Mouse (Mus musculus): ENCODE results near the gene Ppp3ca. TPM values are rescaled to one million over a fixed set of nuclear protein-coding genes. Genes with fewer than 3 reads are reported as not detected.

Ppp3ca gene
- polyA plus RNA-seq, 1 experiment from 2014 or later: 82.4 TPM

DNA sequence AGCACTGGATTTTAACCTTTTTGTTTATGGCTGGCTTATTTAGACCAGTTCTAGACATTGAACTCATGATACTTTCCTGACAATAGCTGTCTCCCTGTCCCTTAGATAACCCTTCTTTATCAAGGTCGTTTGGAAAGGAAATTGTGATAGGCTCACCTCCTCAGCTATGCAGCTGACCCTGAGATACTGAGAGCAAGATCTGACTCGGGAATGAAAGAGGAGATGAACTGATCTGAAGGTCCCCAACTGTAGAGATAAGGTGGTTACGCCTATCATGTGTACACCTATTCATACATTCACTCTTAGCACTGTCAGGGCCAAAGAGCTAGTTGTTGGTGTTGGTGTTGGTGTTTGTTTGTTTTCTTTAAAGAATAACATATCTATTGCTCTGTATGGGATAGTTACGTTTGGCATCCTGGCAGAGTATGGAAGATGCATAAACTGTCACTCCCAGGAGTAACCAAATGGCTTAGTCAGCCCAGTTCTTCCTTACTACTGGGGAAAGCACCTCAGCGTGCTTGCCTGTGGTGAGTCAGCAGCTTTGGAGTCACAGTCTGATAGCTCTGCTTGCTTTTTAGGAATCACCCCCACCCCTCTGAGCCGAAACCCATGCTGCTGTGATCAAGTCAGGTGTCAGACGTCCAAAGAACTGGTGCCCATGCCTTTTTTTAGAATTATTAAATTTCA, 91.5 kb downstream of the Ppp3ca start:
- Histone ChIP-seq H3K27me3 (no peaks in the 10 kb centered on the region), H3K9me3 (replicated peaks) (no peaks in the 10 kb centered on the region), H3K4me3 (no peak overlapping the region), H3K4me1 (peaks cover 16% of the 10 kb centered on the region), H3K9ac (no peak overlapping the region), H3K4me2 (no peak overlapping the region), H3K36me3 (ENCODE audit: poor library complexity, severe bottlenecking) (no peaks in the 10 kb centered on the region), H3K27ac (no peak overlapping the region)
- ATAC-seq: no peak
- 84% methylated on average over 7 of the region's 7 CpGs for whole genome bisulfite sequencing

DNA sequence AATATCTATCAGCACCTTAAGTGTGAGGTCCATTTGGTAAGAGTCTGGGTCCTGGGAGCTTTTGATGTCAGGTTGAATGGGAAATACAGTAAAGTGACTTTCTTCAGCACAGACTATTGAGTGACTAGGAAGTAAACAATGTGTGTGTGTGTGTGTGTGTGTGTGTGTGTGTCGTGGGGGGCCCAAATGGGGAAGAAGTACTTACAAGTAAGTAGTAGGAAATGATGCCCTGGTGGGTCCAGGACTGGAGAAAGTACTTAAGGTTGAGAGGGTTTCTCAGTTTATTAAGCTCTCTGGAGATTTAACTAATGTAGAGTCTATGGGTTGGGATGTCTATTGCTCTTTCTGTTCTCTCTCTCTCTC, 92.0 kb downstream of the Ppp3ca start:
- H3K27ac ChIP-seq: no peak overlapping the region
- WGBS: 96% methylated on average over 1 of the region's 1 CpGs
- ATAC-seq: no peak
- H3K4me3 ChIP-seq: no peak overlapping the region
- no peaks in the 10 kb centered on the region for H3K27me3 ChIP-seq
- H3K4me1 ChIP-seq: peaks cover 16% of the 10 kb centered on the region
- no peak overlapping the region for H3K9ac ChIP-seq
- no peak overlapping the region for H3K4me2 ChIP-seq
- H3K36me3 ChIP-seq (ENCODE audit: poor library complexity, severe bottlenecking): no peaks in the 10 kb centered on the region
- H3K9me3 ChIP-seq (replicated peaks): no peaks in the 10 kb centered on the region

DNA sequence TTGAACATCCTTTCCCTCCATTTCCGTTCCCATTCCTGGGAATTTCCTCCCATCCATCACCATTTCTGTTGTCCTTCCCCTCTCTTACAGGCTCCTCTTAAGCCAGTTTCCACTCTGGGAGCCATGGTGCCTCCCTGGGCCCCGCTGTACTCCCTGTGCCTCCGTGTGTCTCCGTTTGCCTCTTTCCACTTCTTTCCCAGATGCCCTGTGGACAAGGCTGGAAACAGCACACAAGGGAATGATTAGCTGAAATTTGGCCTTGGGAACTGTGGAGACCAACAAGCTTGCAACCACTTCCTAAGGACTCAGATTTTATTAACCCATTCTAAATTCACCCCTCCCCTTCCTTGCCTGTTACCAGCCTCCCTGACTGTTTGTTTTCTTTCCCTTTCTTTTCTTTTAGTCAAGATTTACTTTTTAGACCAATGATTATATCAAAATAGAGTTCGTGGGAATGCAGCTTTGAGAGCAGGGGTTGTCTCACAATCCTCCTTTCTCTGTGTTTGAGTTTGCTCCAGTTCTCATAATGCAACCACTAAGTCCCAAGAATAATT, 93.9 kb downstream of the Ppp3ca start:
- 68% methylated on average over 5 of the region's 5 CpGs for WGBS
- no peak overlapping the region for H3K4me3 ChIP-seq
- ATAC-seq: no peak
- no peak overlapping the region for H3K9ac ChIP-seq
- H3K4me1 ChIP-seq: peaks cover 17% of the 10 kb centered on the region
- no peak overlapping the region for H3K27ac ChIP-seq
- H3K4me2 ChIP-seq: no peak overlapping the region
- no peaks in the 10 kb centered on the region for H3K27me3 ChIP-seq
- no peaks in the 10 kb centered on the region for H3K36me3 ChIP-seq (ENCODE audit: poor library complexity, severe bottlenecking)
- H3K9me3 ChIP-seq (replicated peaks): no peaks in the 10 kb centered on the region

DNA sequence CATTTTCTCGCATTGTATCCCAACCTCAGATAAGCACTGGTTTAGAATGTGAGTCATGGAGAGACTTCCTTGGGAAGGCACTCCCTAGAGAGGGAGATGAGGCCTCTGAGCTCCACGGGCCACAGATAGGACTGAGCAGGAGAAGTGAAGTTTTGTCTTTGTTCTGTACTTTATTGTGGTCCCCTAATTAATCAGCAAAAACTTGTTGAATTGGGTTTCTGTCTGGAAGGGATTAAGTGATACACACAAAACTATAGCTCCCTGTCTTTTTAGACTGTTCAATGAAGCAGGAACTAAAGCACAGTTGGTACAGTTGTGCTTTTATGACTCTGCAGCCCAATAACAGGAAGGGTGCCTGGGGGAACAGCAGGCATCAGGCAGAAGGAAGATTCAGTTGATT, 95.6 kb downstream of the Ppp3ca start:
- Histone ChIP-seq H3K27ac (no peak overlapping the region), H3K36me3 (ENCODE audit: poor library complexity, severe bottlenecking) (no peaks in the 10 kb centered on the region), H3K9ac (no peak overlapping the region), H3K27me3 (no peaks in the 10 kb centered on the region), H3K4me3 (no peak overlapping the region), H3K9me3 (replicated peaks) (no peaks in the 10 kb centered on the region), H3K4me1 (peaks cover 18% of the 10 kb centered on the region), H3K4me2 (no peak overlapping the region)
- peak; percentile 53 for ATAC-seq
- 29% methylated on average over 2 of the region's 2 CpGs for WGBS

DNA sequence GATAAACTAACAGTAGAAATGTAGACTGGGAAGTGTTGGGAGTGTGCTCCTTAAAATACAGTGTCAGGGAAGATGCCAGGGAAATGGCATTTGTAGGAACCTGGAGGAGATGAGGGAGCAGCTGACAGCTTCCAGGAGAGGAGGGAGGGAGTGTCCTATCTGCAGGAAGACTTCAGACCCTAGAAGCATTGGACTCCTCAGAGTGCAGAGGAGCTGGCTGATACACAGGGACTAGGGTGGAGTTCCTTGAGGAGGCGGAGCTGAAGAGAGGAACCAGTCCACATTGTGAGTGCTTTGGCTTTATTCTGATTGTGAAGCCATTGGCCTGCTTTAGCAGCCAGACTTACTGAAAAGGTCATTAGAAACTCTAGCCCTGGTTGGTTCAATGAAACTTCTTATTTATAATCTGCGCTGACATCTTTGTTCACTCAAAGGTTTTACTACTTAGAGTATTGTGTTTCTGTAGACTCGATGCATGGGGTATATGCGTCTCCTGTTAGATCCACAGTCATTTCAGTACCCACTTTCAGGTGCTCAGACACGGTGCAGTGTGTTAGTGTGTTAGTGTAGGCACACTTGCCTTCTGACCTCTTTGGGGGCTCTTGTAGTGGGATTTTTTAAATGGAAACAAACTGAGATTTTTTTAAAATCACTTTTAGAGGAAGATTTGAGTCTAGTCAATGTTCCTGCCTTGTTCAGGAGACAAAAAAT, 99.0 kb downstream of the Ppp3ca start:
- Histone ChIP-seq H3K4me3 (no peak overlapping the region), H3K27ac (no peak overlapping the region), H3K4me2 (no peak overlapping the region), H3K36me3 (ENCODE audit: poor library complexity, severe bottlenecking) (no peaks in the 10 kb centered on the region), H3K27me3 (no peaks in the 10 kb centered on the region), H3K9ac (no peak overlapping the region), H3K9me3 (replicated peaks) (no peaks in the 10 kb centered on the region), H3K4me1 (peaks cover 18% of the 10 kb centered on the region)
- no peak for ATAC-seq
- 93% methylated on average over 5 of the region's 5 CpGs for WGBS

DNA sequence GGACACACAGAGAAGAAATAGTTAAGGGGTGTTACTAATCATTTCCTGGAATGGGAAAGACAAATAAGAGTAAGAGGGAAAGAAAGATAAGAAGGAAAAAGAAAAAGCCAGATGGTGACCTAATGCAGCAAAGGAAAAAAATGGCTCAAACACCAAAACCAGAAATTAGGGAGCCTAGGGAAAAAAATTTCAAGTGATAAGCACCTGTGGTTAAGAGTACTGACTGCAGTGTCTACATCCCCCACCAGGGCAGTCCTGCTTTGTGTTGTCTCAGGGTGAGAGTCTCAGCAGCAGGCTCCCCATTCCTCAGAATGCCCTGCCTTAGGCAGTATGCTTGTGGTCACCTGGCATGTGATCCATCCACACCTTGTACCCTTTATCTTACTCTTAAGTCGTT, 99.6 kb downstream of the Ppp3ca start:
- Histone ChIP-seq H3K9me3 (replicated peaks) (no peaks in the 10 kb centered on the region), H3K27me3 (no peaks in the 10 kb centered on the region), H3K4me3 (no peak overlapping the region), H3K4me1 (peaks cover 15% of the 10 kb centered on the region), H3K36me3 (ENCODE audit: poor library complexity, severe bottlenecking) (no peaks in the 10 kb centered on the region), H3K9ac (no peak overlapping the region), H3K4me2 (no peak overlapping the region), H3K27ac (no peak overlapping the region)
- ATAC-seq: no peak
- WGBS: 86% methylated on average over 1 of the region's 1 CpGs

DNA sequence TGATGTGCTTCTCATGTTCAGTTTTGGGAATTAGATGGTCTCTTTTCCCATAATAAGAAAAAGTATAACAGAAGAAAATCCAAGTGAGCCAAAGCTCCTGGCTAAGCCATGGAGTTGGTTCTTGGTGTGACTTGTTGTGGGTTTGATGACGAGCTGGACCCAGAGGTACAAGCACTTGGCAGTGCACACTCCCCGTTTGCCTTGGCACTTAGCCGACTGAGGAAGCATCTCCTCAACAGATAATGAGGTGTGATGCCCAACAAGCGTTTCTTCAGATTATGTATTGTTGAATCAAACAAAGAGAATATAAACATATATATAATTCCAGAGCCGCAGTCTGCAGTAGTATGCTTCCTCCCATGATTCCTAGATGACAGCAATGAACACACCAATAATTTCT, 101.8 kb downstream of the Ppp3ca start:
- H3K9me3 ChIP-seq (replicated peaks): no peaks in the 10 kb centered on the region
- H3K4me1 ChIP-seq: 0 out of 2 replicates have a peak, but pooled peaks cover 2% of the 10 kb centered on the region
- H3K27ac ChIP-seq: no peak overlapping the region
- H3K9ac ChIP-seq: no peak overlapping the region
- H3K36me3 ChIP-seq (ENCODE audit: poor library complexity, severe bottlenecking): no peaks in the 10 kb centered on the region
- H3K4me3 ChIP-seq: no peak overlapping the region
- no peaks in the 10 kb centered on the region for H3K27me3 ChIP-seq
- H3K4me2 ChIP-seq: no peak overlapping the region
- no peak for ATAC-seq
- 82% methylated on average over 5 of the region's 5 CpGs for WGBS

DNA sequence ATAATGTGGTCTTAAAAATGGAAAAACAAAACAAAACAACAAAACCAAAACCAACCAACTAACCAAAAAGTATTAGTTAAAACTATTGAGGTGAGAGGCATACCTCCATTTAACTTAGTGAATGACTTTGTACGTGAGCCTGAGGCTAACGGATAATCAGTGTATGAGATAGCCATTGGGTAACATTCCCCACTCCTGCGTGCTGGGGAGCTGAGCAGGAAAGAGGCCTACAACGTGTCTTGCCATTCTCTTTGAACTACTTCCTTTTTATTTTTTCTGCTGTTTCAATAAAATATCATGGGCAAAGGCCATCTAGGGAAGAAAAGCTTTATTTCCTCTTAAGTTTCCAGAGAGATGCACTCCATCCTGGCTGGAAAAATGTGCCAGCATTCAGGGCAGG, 103.3 kb downstream of the Ppp3ca start:
- Histone ChIP-seq H3K4me3 (no peak overlapping the region), H3K36me3 (ENCODE audit: poor library complexity, severe bottlenecking) (no peaks in the 10 kb centered on the region), H3K9ac (no peak overlapping the region), H3K27me3 (no peaks in the 10 kb centered on the region), H3K9me3 (replicated peaks) (no peaks in the 10 kb centered on the region), H3K4me1 (0 out of 2 replicates have a peak, but pooled peaks cover 2% of the 10 kb centered on the region), H3K27ac (no peak overlapping the region), H3K4me2 (no peak overlapping the region)
- WGBS: 89% methylated on average over 4 of the region's 4 CpGs
- no peak for ATAC-seq

DNA sequence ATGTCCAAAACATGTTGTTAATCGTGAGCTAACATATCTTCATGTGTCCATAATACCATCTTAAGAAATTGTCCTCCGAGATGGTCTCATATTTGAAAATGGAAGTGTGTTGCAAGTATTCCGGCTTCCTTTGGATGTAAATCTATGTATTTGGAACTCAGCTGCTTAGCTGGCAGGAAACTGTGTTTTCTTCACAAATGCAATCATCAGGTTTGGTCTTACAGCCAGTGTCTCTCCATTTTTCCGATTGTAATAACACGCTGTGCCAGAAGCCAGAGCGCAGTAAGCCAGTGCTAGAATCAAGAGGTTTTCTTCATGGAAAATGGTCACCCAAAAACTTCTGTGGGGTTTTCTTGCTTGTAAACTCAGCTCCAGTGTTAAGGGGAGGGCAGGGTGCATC, 104.3 kb downstream of the Ppp3ca start:
- WGBS: 87% methylated on average over 6 of the region's 6 CpGs
- ATAC-seq: no peak
- H3K27me3 ChIP-seq: no peaks in the 10 kb centered on the region

DNA sequence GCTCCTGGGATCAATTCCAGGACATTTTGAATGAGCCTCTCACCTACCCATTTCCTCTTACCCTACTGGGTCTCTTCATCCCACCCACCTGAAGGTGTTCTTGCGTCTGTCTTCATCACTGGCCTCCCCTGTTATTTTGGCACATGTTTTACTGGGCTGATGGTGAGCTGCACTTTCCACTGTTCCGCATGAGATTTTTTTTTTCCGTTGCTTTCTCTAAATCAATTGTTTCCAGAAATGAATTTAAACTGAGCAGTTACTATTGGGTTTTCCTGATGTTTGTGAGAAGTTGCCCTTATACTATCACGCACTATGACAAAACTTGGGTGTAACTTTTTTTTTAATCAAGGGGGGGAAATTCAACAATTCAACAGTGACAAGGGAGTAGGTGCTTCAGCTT, 106.6 kb downstream of the Ppp3ca start:
- H3K27me3 ChIP-seq: no peaks in the 10 kb centered on the region
- H3K27ac ChIP-seq: no peak overlapping the region
- no peak for ATAC-seq
- no peaks in the 10 kb centered on the region for H3K36me3 ChIP-seq (ENCODE audit: poor library complexity, severe bottlenecking)
- no peak overlapping the region for H3K4me3 ChIP-seq
- H3K9me3 ChIP-seq (replicated peaks): no peaks in the 10 kb centered on the region
- no peak overlapping the region for H3K4me2 ChIP-seq
- no peaks in the 10 kb centered on the region for H3K4me1 ChIP-seq
- 92% methylated on average over 4 of the region's 4 CpGs for WGBS
- no peak overlapping the region for H3K9ac ChIP-seq

More for the DNA sequence above, 104.3 kb downstream of the Ppp3ca start:
- Histone ChIP-seq H3K9ac (no peak overlapping the region), H3K36me3 (ENCODE audit: poor library complexity, severe bottlenecking) (no peaks in the 10 kb centered on the region), H3K9me3 (replicated peaks) (no peaks in the 10 kb centered on the region), H3K27ac (no peak overlapping the region), H3K4me2 (no peak overlapping the region), H3K4me3 (no peak overlapping the region), H3K4me1 (no peaks in the 10 kb centered on the region)

DNA sequence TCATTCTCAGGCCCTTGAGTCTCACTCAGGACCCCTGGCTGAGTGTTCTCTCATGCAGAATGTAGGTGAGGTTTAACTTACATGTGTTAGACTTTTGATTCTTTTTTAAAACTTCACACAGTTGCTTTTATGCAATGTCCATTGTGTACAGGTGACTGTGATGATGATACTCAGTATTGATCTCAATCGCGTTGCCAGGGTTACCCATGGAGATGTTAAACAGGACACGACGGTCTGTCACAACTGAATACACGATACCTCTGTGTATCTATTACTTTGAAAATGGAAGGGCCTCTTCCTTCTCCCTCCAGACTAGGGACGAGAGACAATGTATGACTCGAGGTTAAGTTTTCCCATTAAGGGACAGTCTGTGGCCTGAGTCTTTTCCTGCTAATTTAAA, 107.5 kb downstream of the Ppp3ca start:
- no peak for ATAC-seq
- Histone ChIP-seq H3K9ac (no peak overlapping the region), H3K9me3 (replicated peaks) (no peaks in the 10 kb centered on the region), H3K27ac (no peak overlapping the region), H3K4me3 (no peak overlapping the region), H3K4me2 (no peak overlapping the region), H3K27me3 (no peaks in the 10 kb centered on the region), H3K36me3 (ENCODE audit: poor library complexity, severe bottlenecking) (no peaks in the 10 kb centered on the region), H3K4me1 (no peaks in the 10 kb centered on the region)
- 80% methylated on average over 7 of the region's 7 CpGs for WGBS

DNA sequence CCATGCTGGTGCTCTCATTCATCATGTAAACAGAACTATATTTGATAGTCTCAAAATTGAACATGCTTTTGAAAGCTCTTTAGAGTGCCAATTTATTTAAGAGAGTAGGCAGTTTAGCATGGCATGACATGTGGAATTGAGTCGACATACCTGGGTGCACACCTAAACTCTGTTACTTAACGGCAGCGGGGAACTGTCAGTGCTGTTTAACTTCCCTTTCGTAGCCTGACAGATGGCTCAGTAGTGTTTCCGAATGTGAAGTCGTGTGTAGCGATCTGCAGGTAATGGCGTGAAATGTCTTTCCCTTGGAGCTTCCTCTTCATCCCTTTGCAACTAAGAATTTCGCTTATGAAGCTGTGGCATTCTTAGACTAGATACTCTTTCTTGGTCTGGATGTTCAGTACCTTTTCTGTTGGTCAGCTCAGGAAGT, 107.9 kb downstream of the Ppp3ca start:
- Histone ChIP-seq H3K4me2 (no peak overlapping the region), H3K4me3 (no peak overlapping the region), H3K27ac (no peak overlapping the region), H3K9me3 (replicated peaks) (no peaks in the 10 kb centered on the region), H3K9ac (no peak overlapping the region), H3K36me3 (ENCODE audit: poor library complexity, severe bottlenecking) (no peaks in the 10 kb centered on the region), H3K4me1 (no peaks in the 10 kb centered on the region), H3K27me3 (no peaks in the 10 kb centered on the region)
- 86% methylated on average over 9 of the region's 9 CpGs for WGBS
- no peak for ATAC-seq

Data from forebrain, embryonic 13.5 days (tissue).